Mouse (Mus musculus) heart, postnatal 25 days (tissue): ENCODE data around the gene Mtss1l. TPM values are rescaled to one million over a fixed set of nuclear protein-coding genes. Genes with fewer than 3 reads are reported as not detected.

Experiments used
- DNase-seq: peaks from one replicate; pipeline ENCODE4 v3.0.0; 2022; ENCODE audit warnings: low spot score
- intact Hi-C: fragments of 180-260 bp; cut with DNase I; formaldehyde crosslinking; loops from one replicate; pipeline ENCODE4 v1.15.1; 2025
- total RNA-seq, 2 experiments: library from RNA; stranded (reverse); gene quantifications; 2 replicates each; pipeline ENCODE4 v1.2.3; 2021

The Mtss1l gene
- 10 to 100 TPM; 33.8 to 36.1 TPM for total RNA-seq

- DNase-seq: peak; percentile 70
- intact Hi-C loops: no loop called here
Observed at GRCm38 (mm10) chr8:110720685-110721598, at the start of gene Mtss1l. TSS of gene Mtss1l (plus strand) at chr8:110721476.

- no peak for DNase-seq
Observed at GRCm38 (mm10) chr8:110672133-110672532, 49.1 kb upstream of the Mtss1l start.

GRCm38 (mm10) chr8:110673168-110673567, 48.1 kb upstream of the Mtss1l start:
- intact Hi-C loops: no loop called here
- DNase-seq: no peak

More at GRCm38 (mm10) chr8:110672133-110672532, 49.1 kb upstream of the Mtss1l start:
- intact Hi-C loops: no loop called here

- intact Hi-C loops: no loop called here
- no peak for DNase-seq
Observed at GRCm38 (mm10) chr8:110674589-110674988, 46.7 kb upstream of the Mtss1l start.

GRCm38 (mm10) chr8:110676702-110677101, 44.6 kb upstream of the Mtss1l start:
- intact Hi-C loops: no loop called here
- DNase-seq: no peak

GRCm38 (mm10) chr8:110677174-110677660, 44.1 kb upstream of the Mtss1l start:
- DNase-seq: no peak
- intact Hi-C loops: no loop called here

GRCm38 (mm10) chr8:110678989-110679388, 42.3 kb upstream of the Mtss1l start:
- intact Hi-C loops: no loop called here
- no peak for DNase-seq

- intact Hi-C loops: no loop called here
Observed at GRCm38 (mm10) chr8:110687726-110688125, 33.5 kb upstream of the Mtss1l start.

GRCm38 (mm10) chr8:110689961-110690360, 31.3 kb upstream of the Mtss1l start:
- intact Hi-C loops: no loop called here
- DNase-seq: no peak

More at GRCm38 (mm10) chr8:110687726-110688125, 33.5 kb upstream of the Mtss1l start:
- DNase-seq: peak; percentile 80

GRCm38 (mm10) chr8:110694226-110694625, 27.1 kb upstream of the Mtss1l start:
- no peak for DNase-seq
- intact Hi-C loops: no loop called here

- intact Hi-C loops: no loop called here
- DNase-seq: no peak
Observed at GRCm38 (mm10) chr8:110694826-110695225, 26.4 kb upstream of the Mtss1l start.

- DNase-seq: no peak
Observed at GRCm38 (mm10) chr8:110695431-110695830, 25.8 kb upstream of the Mtss1l start.

GRCm38 (mm10) chr8:110696051-110696450, 25.2 kb upstream of the Mtss1l start:
- DNase-seq: no peak
- intact Hi-C loops: no loop called here

More at GRCm38 (mm10) chr8:110695431-110695830, 25.8 kb upstream of the Mtss1l start:
- intact Hi-C loops: no loop called here

GRCm38 (mm10) chr8:110697571-110697970, 23.7 kb upstream of the Mtss1l start:
- no peak for DNase-seq
- intact Hi-C loops: no loop called here

- intact Hi-C loops: no loop called here
- DNase-seq: no peak
Observed at GRCm38 (mm10) chr8:110698098-110698497, 23.2 kb upstream of the Mtss1l start.

- intact Hi-C loops: no loop called here
- DNase-seq: no peak
Observed at GRCm38 (mm10) chr8:110699501-110699900, 21.8 kb upstream of the Mtss1l start.

GRCm38 (mm10) chr8:110700561-110700960, 20.7 kb upstream of the Mtss1l start:
- intact Hi-C loops: no loop called here
- no peak for DNase-seq

GRCm38 (mm10) chr8:110702636-110703459, 18.4 kb upstream of the Mtss1l start:
- DNase-seq: no peak

GRCm38 (mm10) chr8:110703460-110704061, 17.7 kb upstream of the Mtss1l start:
- DNase-seq: no peak
- intact Hi-C loops: no loop called here

More at GRCm38 (mm10) chr8:110702636-110703459, 18.4 kb upstream of the Mtss1l start:
- intact Hi-C loops: no loop called here

- no peak for DNase-seq
- intact Hi-C loops: no loop called here
Observed at GRCm38 (mm10) chr8:110704103-110704502, 17.2 kb upstream of the Mtss1l start.
